Mouse (Mus musculus) small intestine, adult 2 months (tissue): ENCODE measurements around the gene Gm20388.

ENCODE experiments used
- CTCF ChIP-seq: fragments of 200-500 bp; IDR thresholded peaks from 2 replicates; pipeline ENCODE4 v1.5.1; 2012; ENCODE audit warnings: low read depth, mild to moderate bottlenecking, control low read depth, inconsistent platforms, low read length, moderate library complexity, mixed read lengths; ENCODE audit not compliant: insufficient replicate concordance, insufficient read length; ENCODE audit errors: extremely low read depth
- POLR2A ChIP-seq: fragments of 200-500 bp; IDR thresholded peaks from 2 replicates; pipeline ENCODE4 v1.6.1; 2012; ENCODE audit warnings: low read depth, mild to moderate bottlenecking, control low read depth, inconsistent platforms, low read length, moderate library complexity

DNA sequence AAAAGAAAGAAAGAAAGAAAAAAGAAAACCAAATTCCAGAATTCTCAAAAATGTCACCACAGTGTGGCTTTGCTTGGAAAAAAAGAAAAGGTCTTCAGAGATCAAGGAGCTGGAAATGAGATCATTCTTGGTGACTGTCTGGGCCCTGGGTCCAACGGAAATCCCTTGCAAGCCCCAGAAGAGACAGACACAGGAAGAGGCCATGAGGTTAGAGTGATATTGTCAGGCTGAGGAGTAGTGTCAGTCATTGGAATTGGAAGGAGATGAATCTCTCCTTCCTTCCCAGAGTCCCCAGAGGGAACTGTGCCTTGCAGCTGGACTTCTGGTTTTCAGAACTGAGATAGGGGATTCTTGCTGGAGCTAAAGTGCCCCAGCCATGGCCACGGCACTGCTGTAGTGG lies 788.9 kb downstream of the Gm20388 start:
- TF ChIP-seq CTCF (no peak), POLR2A (no peak)
